Mouse (Mus musculus): ENCODE measurements at regions not wholly inside any gene's neighbourhood (a gene's known extent, or its start where the extent isn't known, plus 50 kb on each side); places are given as distances from the start of the nearest gene placed in this dataset.

GRCm38 (mm10) chr11:31721908-31722307 is 50.2 kb upstream of the Bod1 start:
- WGBS = 49% methylated on average over 3 of the region's 3 CpGs
- Histone ChIP-seq H3K9ac (no peak overlapping the region), H3K27me3 (replicated peaks) (no peaks in the 10 kb centered on the region), H3K4me3 (no peak overlapping the region), H3K27ac (ENCODE audit: poor library complexity, severe bottlenecking) (no peak overlapping the region), H3K36me3 (no peaks in the 10 kb centered on the region), H3K4me2 (no peak overlapping the region), H3K4me1 (replicated peaks) (peaks cover 31% of the 10 kb centered on the region), H3K9me3 (replicated peaks) (no peaks in the 10 kb centered on the region)
- ATAC-seq (ENCODE audit: insufficient number of reproducible peaks, low FRiP score) = no peak

- ATAC-seq (ENCODE audit: insufficient number of reproducible peaks, low FRiP score) = no peak
- no peak overlapping the region for H3K9ac ChIP-seq
- peaks cover 12% of the 10 kb centered on the region; the same call in 1 of the 2 replicates for H3K4me1 ChIP-seq (replicated peaks)
- no peaks in the 10 kb centered on the region for H3K36me3 ChIP-seq
- no peak overlapping the region for H3K27ac ChIP-seq (ENCODE audit: poor library complexity, severe bottlenecking)
- no peak overlapping the region for H3K4me2 ChIP-seq
- no peaks in the 10 kb centered on the region for H3K27me3 ChIP-seq (replicated peaks)
- WGBS = 68% methylated on average over 1 of the region's 1 CpGs
- no peak overlapping the region for H3K4me3 ChIP-seq
- H3K9me3 ChIP-seq (replicated peaks) = no peaks in the 10 kb centered on the region
Observed at GRCm38 (mm10) chr11:31724506-31724905, 52.8 kb upstream of the Bod1 start.

DNA sequence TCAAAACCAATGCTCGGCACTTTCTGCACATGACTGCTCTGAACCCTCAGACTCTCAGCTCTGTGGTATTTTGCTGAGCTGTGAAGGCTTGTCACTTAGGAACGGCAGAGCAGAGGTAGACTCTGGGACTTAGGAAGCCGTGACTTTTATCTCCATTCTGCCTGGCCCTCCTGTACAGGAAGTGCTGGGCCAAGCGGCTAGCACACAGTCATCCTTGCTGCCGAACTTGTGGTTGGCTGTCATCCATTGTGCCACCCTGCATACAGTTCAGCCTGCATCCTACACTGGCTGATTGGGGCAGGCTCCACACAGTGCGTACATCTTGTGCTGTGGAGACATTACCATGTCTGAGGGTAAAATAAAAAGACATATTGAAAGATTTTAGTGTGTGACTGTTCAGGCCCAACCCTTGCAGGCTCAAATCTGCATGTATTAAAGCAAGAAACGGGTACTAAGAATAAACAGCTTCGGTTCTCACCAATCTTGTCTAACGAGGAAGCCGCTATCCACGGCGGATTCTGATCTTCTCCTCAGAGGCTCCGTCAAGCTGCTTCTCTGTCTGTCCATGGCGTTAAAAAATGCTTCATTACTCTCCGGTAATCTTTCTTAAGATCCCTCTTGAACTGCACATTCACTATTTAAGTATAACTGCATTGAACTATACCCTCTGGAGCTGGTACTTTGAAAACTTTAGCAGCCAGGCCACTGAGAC is 54.4 kb upstream of the Bod1 start:
- H3K27me3 ChIP-seq (replicated peaks) = no peaks in the 10 kb centered on the region
- no peaks in the 10 kb centered on the region for H3K9me3 ChIP-seq (replicated peaks)
- H3K4me1 ChIP-seq (replicated peaks) = peaks cover 27% of the 10 kb centered on the region
- H3K36me3 ChIP-seq = no peaks in the 10 kb centered on the region
- H3K4me3 ChIP-seq = no peak overlapping the region
- ATAC-seq (ENCODE audit: insufficient number of reproducible peaks, low FRiP score) = peak; percentile 55; the same call in 1 of the 2 replicates
- H3K9ac ChIP-seq = no peak overlapping the region
- WGBS = 67% methylated on average over 15 of the region's 15 CpGs
- no peak overlapping the region for H3K27ac ChIP-seq (ENCODE audit: poor library complexity, severe bottlenecking)
- no peak overlapping the region for H3K4me2 ChIP-seq

- no peak overlapping the region for H3K4me2 ChIP-seq
- peaks cover 27% of the 10 kb centered on the region for H3K4me1 ChIP-seq (replicated peaks)
- no peak overlapping the region for H3K27ac ChIP-seq (ENCODE audit: poor library complexity, severe bottlenecking)
- no peak overlapping the region for H3K4me3 ChIP-seq
- 78% methylated on average over 8 of the region's 8 CpGs for WGBS
- no peaks in the 10 kb centered on the region for H3K27me3 ChIP-seq (replicated peaks)
- no peak overlapping the region for H3K9ac ChIP-seq
- H3K9me3 ChIP-seq (replicated peaks) = no peaks in the 10 kb centered on the region
- ATAC-seq (ENCODE audit: insufficient number of reproducible peaks, low FRiP score) = no peak
- no peaks in the 10 kb centered on the region for H3K36me3 ChIP-seq
Observed at GRCm38 (mm10) chr11:31727289-31727688, 55.6 kb upstream of the Bod1 start.

- Histone ChIP-seq H3K4me2 (no peak overlapping the region), H3K27me3 (replicated peaks) (no peaks in the 10 kb centered on the region), H3K9me3 (replicated peaks) (no peaks in the 10 kb centered on the region), H3K27ac (ENCODE audit: poor library complexity, severe bottlenecking) (no peak overlapping the region), H3K4me3 (no peak overlapping the region), H3K4me1 (replicated peaks) (peaks cover 49% of the 10 kb centered on the region), H3K9ac (no peak overlapping the region), H3K36me3 (no peaks in the 10 kb centered on the region)
- ATAC-seq (ENCODE audit: insufficient number of reproducible peaks, low FRiP score) = no peak
- 82% methylated on average over 3 of the region's 3 CpGs for WGBS
Observed at GRCm38 (mm10) chr11:31729728-31730127, 58.0 kb upstream of the Bod1 start.

GRCm38 (mm10) chr11:31730181-31730580 is 58.5 kb upstream of the Bod1 start:
- H3K27ac ChIP-seq (ENCODE audit: poor library complexity, severe bottlenecking) = no peak overlapping the region
- WGBS = 76% methylated on average over 4 of the region's 4 CpGs

DNA sequence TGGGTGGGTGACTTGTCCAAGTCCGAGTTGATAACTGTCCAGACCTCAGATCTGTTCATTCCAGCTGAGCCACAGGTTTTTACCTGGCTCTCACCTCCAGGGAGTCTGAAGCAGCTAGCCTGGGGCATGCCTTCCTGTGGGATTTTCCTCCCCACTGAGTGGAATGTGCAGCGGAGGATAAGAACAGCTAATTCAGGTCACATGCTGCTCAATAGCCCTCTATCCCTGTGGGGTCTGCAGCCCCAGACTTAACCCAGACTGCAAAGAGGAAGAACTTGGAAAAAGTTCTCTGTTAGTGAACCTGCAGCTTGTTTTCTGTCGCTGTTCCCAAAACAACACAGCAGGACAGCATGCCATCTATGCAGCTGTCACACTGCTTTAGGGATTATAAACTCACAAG is 59.0 kb upstream of the Bod1 start:
- no peak overlapping the region for H3K27ac ChIP-seq (ENCODE audit: poor library complexity, severe bottlenecking)
- no peaks in the 10 kb centered on the region for H3K27me3 ChIP-seq (replicated peaks)

More at GRCm38 (mm10) chr11:31730181-31730580, 58.5 kb upstream of the Bod1 start:
- Histone ChIP-seq H3K9me3 (replicated peaks) (no peaks in the 10 kb centered on the region), H3K4me3 (no peak overlapping the region), H3K27me3 (replicated peaks) (no peaks in the 10 kb centered on the region), H3K4me1 (replicated peaks) (peaks cover 51% of the 10 kb centered on the region), H3K36me3 (no peaks in the 10 kb centered on the region), H3K9ac (no peak overlapping the region), H3K4me2 (no peak overlapping the region)
- ATAC-seq (ENCODE audit: insufficient number of reproducible peaks, low FRiP score) = no peak

DNA sequence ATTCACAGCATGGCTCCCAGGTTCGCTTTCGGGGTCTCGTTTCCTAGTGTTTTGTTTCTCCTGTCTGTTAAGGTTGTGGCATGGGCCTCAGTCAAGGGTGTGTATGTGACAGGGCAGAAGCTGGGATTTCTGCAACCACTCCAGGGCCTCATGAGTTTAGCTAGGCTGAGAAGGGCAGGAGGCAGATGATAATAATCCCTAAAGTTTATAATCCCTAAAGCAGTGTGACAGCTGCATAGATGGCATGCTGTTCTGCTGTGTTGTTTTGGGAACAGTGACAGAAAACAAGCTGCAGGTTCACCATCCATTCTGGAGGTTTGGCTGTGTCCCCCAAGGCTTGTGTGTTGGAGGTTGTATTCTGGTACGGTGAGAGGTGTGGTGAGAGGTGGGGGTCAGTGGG is 59.8 kb upstream of the Bod1 start:
- H3K27ac ChIP-seq (ENCODE audit: poor library complexity, severe bottlenecking) = no peak overlapping the region
- ATAC-seq (ENCODE audit: insufficient number of reproducible peaks, low FRiP score) = no peak
- no peak overlapping the region for H3K4me3 ChIP-seq
- peaks cover 55% of the 10 kb centered on the region for H3K4me1 ChIP-seq (replicated peaks)
- H3K4me2 ChIP-seq = no peak overlapping the region
- H3K9me3 ChIP-seq (replicated peaks) = no peaks in the 10 kb centered on the region
- no peaks in the 10 kb centered on the region for H3K27me3 ChIP-seq (replicated peaks)
- no peaks in the 10 kb centered on the region for H3K36me3 ChIP-seq
- no peak overlapping the region for H3K9ac ChIP-seq
- WGBS = 79% methylated on average over 4 of the region's 4 CpGs

More for the DNA sequence above, 59.0 kb upstream of the Bod1 start:
- Histone ChIP-seq H3K4me1 (replicated peaks) (peaks cover 54% of the 10 kb centered on the region), H3K9ac (no peak overlapping the region), H3K9me3 (replicated peaks) (no peaks in the 10 kb centered on the region), H3K36me3 (no peaks in the 10 kb centered on the region), H3K4me2 (no peak overlapping the region), H3K4me3 (no peak overlapping the region)
- WGBS = 44% methylated on average over 3 of the region's 3 CpGs
- ATAC-seq (ENCODE audit: insufficient number of reproducible peaks, low FRiP score) = no peak

DNA sequence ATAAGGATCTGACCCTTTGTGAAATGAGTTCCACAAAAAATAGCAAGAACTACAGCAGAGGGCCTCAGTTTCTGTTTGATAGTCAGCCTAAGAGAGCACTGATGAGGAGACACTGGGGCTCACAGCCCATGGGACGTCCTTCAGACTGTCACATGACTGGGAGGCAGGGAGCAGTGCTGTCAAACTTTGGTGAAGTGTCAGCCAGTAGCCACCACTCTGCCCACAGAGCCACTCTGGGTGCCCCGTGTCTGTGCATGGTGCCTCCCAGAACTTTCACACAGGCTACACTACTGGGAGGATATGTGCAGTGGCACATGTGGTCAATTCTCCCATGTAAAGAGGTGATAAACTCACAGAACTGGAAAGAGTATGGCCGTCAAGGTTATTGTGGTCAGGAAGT is 60.7 kb upstream of the Bod1 start:
- Histone ChIP-seq H3K4me1 (replicated peaks) (peaks cover 60% of the 10 kb centered on the region), H3K9ac (no peak overlapping the region), H3K27ac (ENCODE audit: poor library complexity, severe bottlenecking) (no peak overlapping the region), H3K36me3 (no peaks in the 10 kb centered on the region), H3K4me3 (no peak overlapping the region), H3K27me3 (replicated peaks) (no peaks in the 10 kb centered on the region), H3K9me3 (replicated peaks) (no peaks in the 10 kb centered on the region), H3K4me2 (no peak overlapping the region)
- WGBS = 43% methylated on average over 3 of the region's 3 CpGs
- peak; percentile 33; the same call in 1 of the 2 replicates for ATAC-seq (ENCODE audit: insufficient number of reproducible peaks, low FRiP score)

DNA sequence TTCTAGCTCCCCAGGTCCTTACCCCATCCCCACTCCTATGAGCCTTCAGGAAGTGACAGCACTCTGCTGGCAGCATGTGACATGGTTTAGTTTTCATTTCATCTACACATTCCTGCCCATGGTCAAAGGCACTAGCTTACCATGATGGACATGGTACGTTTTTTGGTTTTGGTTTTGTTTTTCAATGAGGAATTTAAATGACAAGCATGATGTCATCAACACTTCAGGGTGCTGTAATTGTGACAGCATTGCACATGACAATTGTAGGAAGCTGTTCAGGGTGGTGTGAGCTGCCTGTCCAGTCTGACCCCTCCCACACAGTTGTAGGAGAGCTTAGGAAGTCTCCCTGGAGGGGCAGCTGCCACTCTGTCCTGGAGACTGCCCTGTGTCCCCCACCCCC is 61.3 kb upstream of the Bod1 start:
- H3K4me1 ChIP-seq (replicated peaks) = peaks cover 60% of the 10 kb centered on the region
- H3K27ac ChIP-seq (ENCODE audit: poor library complexity, severe bottlenecking) = no peak overlapping the region
- 47% methylated on average over 1 of the region's 1 CpGs for WGBS

DNA sequence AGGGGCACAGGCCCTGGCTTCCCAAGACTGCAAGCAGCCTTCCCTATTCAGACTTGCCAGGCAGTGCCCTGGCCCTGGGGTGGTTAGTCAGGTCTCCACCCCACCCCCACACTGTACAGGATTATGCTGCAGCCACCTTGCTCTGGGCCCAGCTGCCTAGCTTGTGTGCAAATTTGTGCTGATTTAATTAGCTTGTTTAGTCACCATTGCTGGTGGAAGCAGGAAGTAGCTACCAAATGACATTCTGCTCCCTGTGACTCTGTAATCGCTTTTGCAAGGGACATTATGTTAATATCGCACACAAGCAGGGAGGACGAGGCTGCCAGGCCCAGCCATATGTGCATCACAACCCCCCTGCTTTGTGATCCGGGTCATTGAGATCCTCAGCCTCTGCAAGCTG is 62.4 kb upstream of the Bod1 start:
- no peak overlapping the region for H3K4me3 ChIP-seq
- no peaks in the 10 kb centered on the region for H3K27me3 ChIP-seq (replicated peaks)
- no peak overlapping the region for H3K9ac ChIP-seq
- no peaks in the 10 kb centered on the region for H3K9me3 ChIP-seq (replicated peaks)
- 57% methylated on average over 4 of the region's 4 CpGs for WGBS
- peaks cover 60% of the 10 kb centered on the region for H3K4me1 ChIP-seq (replicated peaks)
- no peaks in the 10 kb centered on the region for H3K36me3 ChIP-seq
- H3K4me2 ChIP-seq = no peak overlapping the region
- H3K27ac ChIP-seq (ENCODE audit: poor library complexity, severe bottlenecking) = no peak overlapping the region; the same call in 1 of the 2 replicates
- ATAC-seq (ENCODE audit: insufficient number of reproducible peaks, low FRiP score) = no peak

More for the DNA sequence above, 61.3 kb upstream of the Bod1 start:
- H3K9ac ChIP-seq = no peak overlapping the region
- no peak for ATAC-seq (ENCODE audit: insufficient number of reproducible peaks, low FRiP score)
- no peaks in the 10 kb centered on the region for H3K27me3 ChIP-seq (replicated peaks)
- H3K4me3 ChIP-seq = no peak overlapping the region
- H3K36me3 ChIP-seq = no peaks in the 10 kb centered on the region
- no peak overlapping the region for H3K4me2 ChIP-seq
- H3K9me3 ChIP-seq (replicated peaks) = no peaks in the 10 kb centered on the region

DNA sequence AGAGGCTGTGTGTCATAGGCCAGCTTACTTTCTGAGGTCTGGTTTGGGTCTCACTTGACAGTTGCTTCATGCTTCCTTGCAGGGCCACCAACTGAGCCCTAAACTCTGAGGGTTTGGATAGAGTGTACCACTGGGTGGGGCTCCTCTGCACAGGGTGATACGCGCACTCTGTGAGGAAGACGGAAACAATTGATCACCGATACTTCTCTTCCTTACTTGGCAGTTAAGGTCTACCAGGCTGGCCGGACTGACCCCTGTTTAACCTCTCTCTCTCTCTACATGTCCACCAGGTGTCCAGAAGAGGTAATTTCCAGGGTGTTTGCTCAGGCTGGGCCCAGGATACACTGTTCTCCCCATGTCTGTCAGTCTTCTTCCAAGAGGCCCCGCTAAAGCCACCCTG is 63.6 kb upstream of the Bod1 start:
- no peak for ATAC-seq (ENCODE audit: insufficient number of reproducible peaks, low FRiP score)
- Histone ChIP-seq H3K4me2 (no peak overlapping the region), H3K9me3 (replicated peaks) (no peaks in the 10 kb centered on the region), H3K4me1 (replicated peaks) (peaks cover 53% of the 10 kb centered on the region), H3K27me3 (replicated peaks) (no peaks in the 10 kb centered on the region), H3K36me3 (no peaks in the 10 kb centered on the region), H3K9ac (no peak overlapping the region), H3K27ac (ENCODE audit: poor library complexity, severe bottlenecking) (no peak overlapping the region), H3K4me3 (no peak overlapping the region)
- WGBS = 84% methylated on average over 6 of the region's 6 CpGs
